In the genomic region with DNA sequence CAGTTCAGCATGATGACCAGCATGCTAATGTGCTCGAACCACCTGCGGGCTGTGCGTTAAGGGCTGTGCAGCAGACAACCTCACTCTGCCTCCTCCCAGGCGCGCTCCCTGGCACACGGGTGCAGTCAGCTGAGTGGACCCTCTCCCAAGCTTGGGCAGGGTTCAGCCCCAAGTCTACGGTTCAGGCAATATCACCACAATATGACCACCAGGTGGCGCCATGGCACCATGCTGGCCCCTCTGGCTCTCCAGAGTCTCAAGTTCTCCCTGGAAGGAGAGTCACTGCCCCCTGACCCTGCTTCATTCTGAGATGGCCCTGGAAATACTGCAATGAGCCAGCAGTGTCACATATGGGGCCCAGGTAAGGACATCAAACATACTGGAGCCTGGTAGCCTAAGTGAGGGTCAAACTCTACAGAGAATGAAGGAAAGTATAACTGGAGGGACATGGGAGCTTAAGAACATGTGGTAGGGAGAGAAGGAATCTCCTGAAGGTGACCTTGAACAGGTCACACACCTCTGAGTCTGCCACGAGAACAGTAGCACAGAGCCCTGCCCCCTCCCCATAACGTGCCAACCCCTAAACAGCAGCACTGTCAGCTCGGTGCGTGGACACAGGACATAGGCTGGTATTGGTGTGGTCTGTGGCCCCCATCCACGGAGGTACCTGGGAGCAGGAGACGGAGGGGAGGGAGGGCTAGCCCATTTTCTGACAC, we compare ENCODE assay signal across 8 mouse cellular contexts. TPM values are rescaled to one million over a fixed set of nuclear protein-coding genes. Genes with fewer than 3 reads are reported as not detected.
DNase-seq lines count a peak whose midpoint lies in the region; ATAC-seq and TF ChIP-seq lines count a peak whose summit lies in the region.

No protein-coding gene starts in this region.

- no peak overlapping the region for H3K4me3 ChIP-seq in intestine, embryonic 14.5 days (ENCODE audit: low read depth, low read length)
- H3K4me3 ChIP-seq in left cerebral cortex, adult 2 months, result no peak overlapping the region
- H3K4me3 ChIP-seq in midbrain, embryonic 10.5 days, result no peak overlapping the region

- ATAC-seq in intestine, embryonic 14.5 days (replicated peaks; ENCODE audit: low FRiP score, low TSS enrichment, low read depth), result peak; percentile 59

- H3K4me1 ChIP-seq in intestine, embryonic 14.5 days (replicated peaks; ENCODE audit: control insufficient read depth, insufficient read depth, low read length), result no peaks in the 10 kb centered on the region
- peaks cover 32% of the 10 kb centered on the region for H3K4me1 ChIP-seq in midbrain, embryonic 10.5 days

- H3K9ac ChIP-seq in intestine, embryonic 14.5 days (ENCODE audit: low read length), result no peak overlapping the region

- 36% methylated on average over 14 of the region's 14 CpGs for WGBS in intestine, embryonic 14.5 days
- WGBS in midbrain, embryonic 10.5 days, result 38% methylated on average over 14 of the region's 14 CpGs

- peak; percentile 84 for DNase-seq in adrenal gland, adult 18-20 months (ENCODE audit: low spot score in 2 of 2)
- peak; percentile 82 to 88 for DNase-seq in cerebellum, postnatal 4 days (ENCODE audit: low spot score in 2 of 2)
- peak; percentile 90 for DNase-seq in gastrocnemius, postnatal 10 days
- peak; percentile 93 for DNase-seq in intestine, embryonic 14.5 days (ENCODE audit: low spot score)
- peak; percentile 75 to 82 for DNase-seq in left cerebral cortex, adult 2 months (ENCODE audit: extremely low spot score in 1 of 2, low spot score in 2 of 2)
- DNase-seq in midbrain, embryonic 10.5 days (ENCODE audit: low spot score), result peak; percentile 84
- DNase-seq in right cerebral cortex, postnatal 4 days, result peak; percentile 92
- peak; percentile 46 for DNase-seq in yolk sac, embryonic 10.5 days (ENCODE audit: low spot score)

- H3K36me3 ChIP-seq in intestine, embryonic 14.5 days (ENCODE audit: control insufficient read depth, insufficient read depth, low read length), result peaks cover 20% of the 10 kb centered on the region
- H3K36me3 ChIP-seq in midbrain, embryonic 10.5 days, result peaks cover 9% of the 10 kb centered on the region; the same call in 1 of the 2 replicates

- intact Hi-C loops in left cerebral cortex, adult 2 months (cut with DNase I), result loop anchor here (1.0 to 5.0 kb wide), 3 partner anchors 72 to 404 kb away; no protein-coding TSS in a partner anchor

- H3K9me3 ChIP-seq in intestine, embryonic 14.5 days (ENCODE audit: control insufficient read depth, low read length), result no peaks in the 10 kb centered on the region
- H3K9me3 ChIP-seq in midbrain, embryonic 10.5 days (replicated peaks), result no peaks in the 10 kb centered on the region

- TF ChIP-seq CTCF in left cerebral cortex, adult 2 months (IDR thresholded peaks at IDR 0.05), result peak; percentile 95

- no peak overlapping the region for H3K27ac ChIP-seq in intestine, embryonic 14.5 days (ENCODE audit: low read depth)
- no peak overlapping the region for H3K27ac ChIP-seq in left cerebral cortex, adult 2 months
- H3K27ac ChIP-seq in midbrain, embryonic 10.5 days (replicated peaks), result no peak overlapping the region

- H3K4me2 ChIP-seq in intestine, embryonic 14.5 days (ENCODE audit: low read length), result no peak overlapping the region

- no peaks in the 10 kb centered on the region for H3K27me3 ChIP-seq in intestine, embryonic 14.5 days (replicated peaks; ENCODE audit: control insufficient read depth, insufficient read depth, low read length)
- peaks cover 53% of the 10 kb centered on the region for H3K27me3 ChIP-seq in midbrain, embryonic 10.5 days (ENCODE audit: low read depth, poor library complexity, severe bottlenecking)

RNA-seq across cellular contexts. Expression of a gene that starts 28.9 kb away (rescaled TPM):
- total RNA-seq in adrenal gland, adult 18-20 months (2021), result under 1 TPM in 1 of 2 experiments, not detected in 1; 0.38 TPM
- total RNA-seq in gastrocnemius, postnatal 10 days (2021), result not detected
- 2.1 and 6.3 TPM in 2 replicates for polyA plus RNA-seq in intestine, embryonic 14.5 days (2014; fragmentation: Nextera tagmentation; extraction: Ambion mirVana)
- total RNA-seq in left cerebral cortex, adult 2 months (2021), result not detected
- not detected in 2 replicates for polyA plus RNA-seq in midbrain, embryonic 10.5 days (2016; fragmentation: Nextera tagmentation; extraction: Ambion mirVana)

RNA-seq across cellular contexts. Expression of a gene that starts 31.9 kb away (rescaled TPM):
- total RNA-seq in adrenal gland, adult 18-20 months (2021), result 1 to 10 TPM; 2.9 to 6.7 TPM
- total RNA-seq in gastrocnemius, postnatal 10 days (2021), result 10 to 100 TPM; 21.3 to 26.2 TPM
- polyA plus RNA-seq in intestine, embryonic 14.5 days (2014; fragmentation: Nextera tagmentation; extraction: Ambion mirVana), result 0.66 and 0.89 TPM in 2 replicates
- not detected for total RNA-seq in left cerebral cortex, adult 2 months (2021)
- polyA plus RNA-seq in midbrain, embryonic 10.5 days (2016; fragmentation: Nextera tagmentation; extraction: Ambion mirVana), result not detected in 2 replicates

RNA-seq across cellular contexts. Expression of a gene that starts 35.6 kb away (rescaled TPM):
- 10 to 100 TPM; 69.5 to 83.9 TPM for total RNA-seq in adrenal gland, adult 18-20 months (2021)
- total RNA-seq in gastrocnemius, postnatal 10 days (2021), result 1 to 10 TPM; 3.2 to 7.0 TPM
- 6.6 and 7.0 TPM in 2 replicates for polyA plus RNA-seq in intestine, embryonic 14.5 days (2014; fragmentation: Nextera tagmentation; extraction: Ambion mirVana)
- total RNA-seq in left cerebral cortex, adult 2 months (2021), result 10 to 100 TPM; 45.2 to 48.0 TPM
- 2.1 and 3.6 TPM in 2 replicates for polyA plus RNA-seq in midbrain, embryonic 10.5 days (2016; fragmentation: Nextera tagmentation; extraction: Ambion mirVana)

RNA-seq across cellular contexts. Expression of a gene that starts 52.6 kb away (rescaled TPM):
- 1 to 10 TPM in 1 of 2 experiments, under 1 TPM in 1; 0.53 to 1.5 TPM for total RNA-seq in adrenal gland, adult 18-20 months (2021)
- total RNA-seq in gastrocnemius, postnatal 10 days (2021), result 1 to 10 TPM; 7.2 to 8.4 TPM
- polyA plus RNA-seq in intestine, embryonic 14.5 days (2014; fragmentation: Nextera tagmentation; extraction: Ambion mirVana), result not detected in 2 replicates
- not detected for total RNA-seq in left cerebral cortex, adult 2 months (2021)
- not detected in 2 replicates for polyA plus RNA-seq in midbrain, embryonic 10.5 days (2016; fragmentation: Nextera tagmentation; extraction: Ambion mirVana)

RNA-seq across cellular contexts. Expression of a gene that starts 56.5 kb away (rescaled TPM):
- total RNA-seq in adrenal gland, adult 18-20 months (2021), result not detected
- not detected for total RNA-seq in gastrocnemius, postnatal 10 days (2021)
- polyA plus RNA-seq in intestine, embryonic 14.5 days (2014; fragmentation: Nextera tagmentation; extraction: Ambion mirVana), result 0.35 TPM in 1 of 2 replicates, not detected in the other
- total RNA-seq in left cerebral cortex, adult 2 months (2021), result 1 to 10 TPM; 2.1 to 2.4 TPM
- 0.17 and 0.38 TPM in 2 replicates for polyA plus RNA-seq in midbrain, embryonic 10.5 days (2016; fragmentation: Nextera tagmentation; extraction: Ambion mirVana)

Comparison
In these comparisons a context has a peak if more than half of its experiments do, and no peak if none do; other contexts are left out.
1. RNA of a gene that starts 35.6 kb away (total RNA-seq): 69.5 to 83.9 TPM in adrenal gland, adult 18-20 months and 45.2 to 48.0 TPM in left cerebral cortex, adult 2 months; 3.2 to 7.0 TPM in gastrocnemius, postnatal 10 days; every median in the first group is over 4 times any median in the second.
2. Peak in every context shown above with its lines, with median percentiles within 50 percentile points of each other: DNase-seq.